Mouse (Mus musculus) frontal cortex, postnatal 25 days (tissue): Measurements from ENCODE around the gene Hes1.
"Not testable (repeated sequence)": the region's sequence is repeated elsewhere in the genome, so short reads cannot be mapped to it uniquely, and the experiment has no call there.

ENCODE experiments used
- DNase-seq, 2 experiments: peaks; one replicate each; pipeline ENCODE4 v3.0.0; 2022; ENCODE audit warnings: low spot score in 2 of 2

Gene Hes1

DNA sequence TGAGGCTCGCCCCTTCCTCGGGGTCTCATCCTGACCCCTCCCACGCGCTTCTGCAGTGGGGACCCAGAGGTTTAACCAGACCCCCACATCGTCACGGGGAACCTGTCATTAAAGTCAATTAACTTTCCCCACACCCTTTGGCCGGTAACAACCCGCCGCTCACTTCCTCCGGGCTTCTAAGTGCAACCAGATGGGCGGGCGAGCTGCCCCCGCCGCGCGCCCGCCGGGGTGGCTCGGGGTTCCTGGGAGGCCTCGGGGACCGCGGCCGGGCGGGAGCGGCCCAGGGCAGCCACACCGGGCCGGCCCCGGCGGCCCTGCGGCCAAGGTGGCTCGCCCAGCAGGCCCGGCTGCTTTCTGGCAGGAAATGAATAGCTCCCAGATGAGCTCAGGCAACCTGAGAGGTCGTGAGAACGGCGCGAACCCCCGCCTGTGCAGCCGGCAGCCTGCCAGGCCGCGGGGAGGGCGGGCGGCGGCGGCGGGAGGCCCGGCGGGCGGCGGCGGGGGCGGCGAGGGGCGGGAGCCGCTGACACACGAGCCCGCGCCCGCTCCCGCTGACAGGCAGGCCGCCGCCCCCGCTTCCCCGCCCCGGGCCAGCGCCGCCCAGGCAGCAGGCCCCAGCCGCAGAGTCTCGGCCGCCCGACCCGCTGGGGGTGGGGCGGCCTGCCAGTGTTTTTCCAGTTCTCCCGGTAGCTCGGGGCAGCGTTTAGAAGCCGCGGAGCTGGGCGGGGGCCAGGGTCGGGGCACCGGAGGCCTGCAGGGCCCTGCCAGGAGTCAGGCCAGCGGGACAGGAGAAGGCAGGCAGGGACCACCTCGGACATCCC is 6.0 kb downstream of the Hes1 start:
- DNase-seq = peak in 1 of 2 experiments; percentile 39

DNA sequence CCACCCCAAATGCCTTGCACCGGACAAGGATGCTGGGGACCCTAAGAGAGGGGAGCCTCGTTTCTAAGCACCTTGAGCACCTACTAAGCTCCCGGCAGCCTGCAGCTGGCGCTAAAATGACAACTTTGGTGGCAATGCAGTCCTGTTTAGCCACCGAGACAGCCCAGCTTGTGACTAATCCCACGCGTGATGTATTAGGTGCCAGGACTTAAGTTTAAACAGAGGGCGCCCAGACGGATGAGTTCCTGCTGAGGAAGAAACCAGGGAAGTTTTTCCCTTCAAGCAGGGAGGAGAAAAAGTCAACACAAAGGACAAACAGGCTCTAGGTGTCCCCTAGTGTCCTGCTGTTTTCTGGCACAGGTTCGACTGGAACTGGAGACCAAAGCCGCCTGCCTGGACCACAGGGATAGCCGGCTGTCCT is 6.6 kb downstream of the Hes1 start:
- peak in 1 of 2 experiments; percentile 20 for DNase-seq

DNA sequence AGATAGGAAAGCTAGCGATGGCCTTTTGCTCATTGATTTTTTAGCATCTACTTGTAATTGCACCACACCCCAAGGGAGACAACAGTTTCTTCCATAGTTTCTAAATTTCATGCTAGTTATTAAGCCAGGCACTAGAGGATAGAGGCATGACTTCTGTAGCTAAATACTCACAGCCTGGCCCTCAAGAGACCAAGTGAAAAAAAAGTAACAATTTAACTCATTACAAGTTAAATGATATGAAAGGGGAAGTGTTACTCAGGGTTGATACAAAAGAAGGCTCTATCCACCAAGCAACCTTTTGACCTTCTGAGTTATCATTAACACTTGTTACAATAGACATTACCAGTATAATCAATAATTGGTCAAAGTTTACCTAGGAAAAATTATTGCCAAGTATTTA is 9.1 kb downstream of the Hes1 start:
- no peak for DNase-seq

DNA sequence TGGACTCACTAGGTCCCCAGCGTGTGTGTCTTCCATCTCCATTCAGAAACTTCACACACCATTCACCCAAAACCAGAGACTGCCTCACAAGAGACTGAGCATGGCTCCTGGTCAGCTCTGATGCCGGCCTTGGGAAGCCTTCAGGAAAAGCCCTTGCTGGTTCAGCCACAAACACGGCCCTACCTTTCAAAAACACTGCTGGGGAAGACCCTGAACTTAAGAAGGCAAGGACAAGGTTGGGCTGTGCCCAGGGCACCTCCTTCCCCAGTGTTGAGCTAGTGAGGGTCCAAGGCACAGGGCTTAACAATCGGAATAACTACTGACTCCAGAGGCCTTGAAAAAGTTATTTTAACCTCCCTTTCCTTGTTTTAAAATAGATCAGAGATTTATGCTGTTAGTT is 17.3 kb downstream of the Hes1 start:
- DNase-seq = no peak

DNA sequence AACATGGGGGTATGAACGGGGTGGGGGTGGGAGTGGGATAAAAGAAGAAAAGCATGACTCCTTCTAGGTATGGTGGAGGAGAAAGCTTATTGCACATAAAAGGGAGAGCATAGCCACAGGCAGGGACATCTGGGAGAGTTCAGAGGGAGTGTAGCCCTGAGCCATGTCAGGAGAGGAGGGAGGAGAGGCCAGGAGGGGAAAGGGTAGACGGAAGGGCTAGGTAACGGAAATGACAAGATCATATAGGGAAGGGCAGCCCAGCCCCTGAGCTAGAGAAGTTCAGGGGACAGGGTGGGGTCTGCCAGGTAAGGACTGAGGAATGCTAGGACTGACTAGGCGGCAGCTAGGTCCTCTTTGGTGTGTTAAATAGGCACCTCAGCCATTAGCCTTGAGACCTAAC is 17.8 kb downstream of the Hes1 start:
- DNase-seq = no peak

DNA sequence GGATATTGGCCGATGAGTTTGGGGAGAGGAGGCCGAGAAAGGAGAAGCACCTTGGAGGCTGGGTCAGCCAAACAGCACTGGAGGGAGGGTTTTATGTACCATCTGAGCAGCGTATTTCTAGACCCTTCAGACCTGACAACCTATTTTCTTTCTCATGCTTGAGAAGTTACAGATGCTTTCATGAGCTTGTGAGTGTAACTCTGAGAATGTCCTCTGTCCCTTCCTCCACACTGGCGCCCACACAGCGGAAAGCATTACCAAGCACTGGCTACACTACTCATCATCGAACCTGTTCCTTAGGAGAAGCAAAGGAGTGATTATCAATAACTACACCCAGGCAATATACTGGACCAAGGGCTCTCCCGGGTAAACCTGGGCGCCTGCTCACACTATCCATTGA is 18.8 kb downstream of the Hes1 start:
- DNase-seq = no peak

DNA sequence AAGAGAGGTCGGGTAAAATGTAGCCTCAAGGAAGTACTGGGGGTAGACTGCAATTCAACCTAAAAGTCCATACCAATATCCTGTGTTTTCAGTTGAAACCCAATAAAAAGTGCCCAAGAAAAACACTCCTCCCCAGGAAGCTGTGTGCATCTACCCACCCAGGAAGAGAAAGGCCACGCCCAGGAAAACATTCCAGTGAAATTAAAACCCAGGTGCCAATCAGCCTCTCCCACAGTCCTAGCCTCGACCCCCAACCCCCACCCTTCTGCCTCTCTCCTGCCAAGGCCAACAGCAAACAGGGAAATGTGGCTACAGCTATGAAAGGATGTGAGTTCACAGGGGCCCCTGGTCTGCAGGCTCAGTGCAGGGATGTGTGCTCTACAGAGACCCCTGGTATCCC is 19.4 kb downstream of the Hes1 start:
- DNase-seq = no peak

DNA sequence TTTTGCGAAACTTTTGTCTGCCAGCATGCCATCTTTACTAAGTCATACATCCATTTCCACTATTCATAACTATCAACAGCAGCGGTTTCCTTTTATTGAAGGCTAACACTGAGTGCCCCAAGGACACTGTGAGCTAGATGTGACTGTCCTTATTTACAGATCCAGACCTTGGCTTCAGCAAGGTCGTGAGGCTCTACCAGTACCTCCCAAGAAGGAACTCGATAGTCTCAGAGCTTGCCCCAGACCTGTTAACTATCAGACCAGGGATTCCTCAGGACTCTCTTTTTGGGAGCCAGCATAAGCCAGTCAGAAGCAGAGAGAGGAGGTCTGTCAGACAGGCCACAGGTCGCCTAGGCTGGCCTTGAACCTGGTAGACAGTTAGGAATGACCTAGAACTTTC is 24.5 kb downstream of the Hes1 start:
- DNase-seq = no peak

DNA sequence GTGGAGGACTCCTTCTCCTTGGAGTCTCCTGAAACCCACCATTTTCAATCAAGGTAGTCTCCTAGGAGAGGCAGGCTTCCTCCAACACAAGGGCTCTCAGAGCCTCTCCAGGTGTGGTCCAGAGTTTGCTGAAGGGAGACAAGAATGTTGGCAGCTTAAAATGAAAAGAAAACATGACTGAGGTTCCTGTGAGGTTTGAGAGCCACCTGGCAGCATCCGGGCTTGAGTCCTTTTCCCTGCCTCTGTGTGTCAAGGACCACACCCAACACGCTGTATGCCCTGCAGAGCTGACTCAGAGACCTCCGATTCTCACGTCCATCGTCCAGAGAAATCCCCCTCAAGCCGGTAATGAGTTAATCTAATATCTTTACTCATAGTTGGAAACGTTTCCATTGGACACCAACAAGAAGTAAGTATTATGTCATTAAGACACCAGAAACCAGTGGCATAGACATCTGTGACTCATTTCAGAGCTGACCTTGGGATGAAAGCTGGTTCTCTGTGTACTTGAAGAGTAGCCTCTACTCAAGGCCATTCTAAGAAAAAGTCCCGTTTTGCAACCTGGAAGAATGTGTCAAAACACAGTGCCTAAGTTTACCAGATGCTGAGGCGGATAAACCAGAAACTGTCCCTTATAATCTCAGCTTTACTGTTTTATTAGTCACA is 26.1 kb downstream of the Hes1 start:
- no peak for DNase-seq

DNA sequence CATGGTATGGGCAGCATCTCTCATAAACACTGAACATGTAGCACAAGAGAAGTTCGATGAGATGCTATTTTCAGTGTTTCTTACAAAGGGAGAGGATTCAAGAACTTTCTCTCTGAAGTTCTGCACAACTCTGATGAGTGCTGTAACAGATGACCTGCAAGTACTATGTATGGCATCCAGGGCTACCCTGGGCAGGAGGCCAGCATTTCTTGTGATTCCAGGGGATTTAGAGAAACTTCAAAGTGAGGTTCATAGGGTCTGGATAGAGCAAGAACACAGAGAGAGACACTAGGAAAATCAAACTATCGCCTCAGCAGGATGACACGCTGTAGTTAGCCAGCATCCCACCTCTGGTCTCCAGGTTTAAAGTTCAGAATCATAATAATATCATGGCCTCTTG is 31.9 kb downstream of the Hes1 start:
- DNase-seq = no peak

DNA sequence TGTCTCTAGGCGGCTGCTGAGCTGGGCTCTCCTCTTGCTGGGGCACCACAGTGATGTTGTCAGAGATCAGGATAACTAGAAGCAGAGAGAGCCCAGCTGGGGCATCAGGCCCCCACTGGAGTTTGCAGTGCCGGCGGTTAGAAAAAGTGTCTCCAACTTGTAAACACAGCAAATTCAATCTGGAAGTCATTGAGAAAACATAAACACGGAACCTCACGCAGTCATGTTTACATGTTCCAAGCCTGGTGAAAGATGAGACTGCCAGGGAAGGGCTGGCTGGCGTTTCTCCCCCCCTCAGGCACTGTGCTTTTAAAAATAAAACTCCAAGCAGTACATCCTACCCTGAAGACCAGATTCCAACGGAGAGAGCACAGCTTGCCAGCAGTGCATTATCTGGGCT is 32.3 kb downstream of the Hes1 start:
- DNase-seq = no peak

DNA sequence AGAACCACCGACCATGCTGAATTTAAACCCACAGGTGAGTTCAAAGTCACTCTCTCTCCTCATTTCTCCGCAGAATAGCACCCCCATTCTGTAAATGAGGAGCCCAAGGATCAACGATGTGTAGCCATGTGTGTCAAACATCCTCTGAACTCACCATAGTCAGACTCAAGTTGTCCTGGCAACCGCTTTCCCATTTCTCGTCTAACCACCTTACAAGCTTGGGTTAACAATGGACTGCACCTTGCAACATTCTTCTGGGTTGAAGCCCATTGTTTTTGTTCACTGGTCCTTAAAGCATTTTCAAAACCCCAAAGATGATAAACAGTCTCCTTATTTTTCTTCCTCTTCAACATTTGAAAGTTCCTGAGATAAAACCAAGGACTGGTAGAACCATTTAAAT is 34.9 kb downstream of the Hes1 start:
- DNase-seq = no peak

DNA sequence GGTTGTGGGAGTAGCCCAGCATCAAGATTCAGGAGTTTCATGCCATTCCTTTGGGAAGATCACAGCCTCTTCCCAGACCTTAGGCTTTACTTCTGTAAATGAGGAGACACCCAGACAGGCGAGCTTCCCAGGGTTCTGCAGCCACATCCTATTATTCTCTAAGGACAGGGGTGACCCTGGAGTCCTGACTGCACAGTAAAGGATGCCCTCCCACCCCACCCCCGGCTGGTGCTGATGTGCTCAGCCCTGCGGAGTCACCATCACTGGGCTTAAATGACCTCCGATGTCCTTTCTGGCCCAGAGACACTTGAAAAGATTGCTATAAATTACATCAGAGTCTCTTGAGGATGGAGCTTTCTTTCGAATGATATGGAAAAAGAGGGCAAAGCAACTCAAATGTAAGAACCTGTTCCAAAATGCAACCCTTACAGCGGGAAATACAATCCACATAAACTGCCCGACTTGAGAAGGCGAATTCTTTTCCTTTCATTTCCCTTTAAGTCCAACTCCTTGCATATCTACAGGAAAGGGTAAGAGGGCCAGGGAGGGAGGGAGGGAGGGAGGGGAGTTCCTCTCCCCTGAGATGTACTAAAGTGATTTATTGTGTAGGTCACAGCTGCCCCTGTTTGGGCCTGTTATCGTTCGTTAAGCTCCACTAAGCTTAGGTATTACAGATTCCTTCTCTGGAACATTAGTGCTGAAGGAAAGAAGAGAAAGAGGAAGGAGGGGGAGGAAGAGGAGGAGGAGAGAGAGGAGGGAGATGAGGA is 38.1 kb downstream of the Hes1 start:
- DNase-seq = no peak

DNA sequence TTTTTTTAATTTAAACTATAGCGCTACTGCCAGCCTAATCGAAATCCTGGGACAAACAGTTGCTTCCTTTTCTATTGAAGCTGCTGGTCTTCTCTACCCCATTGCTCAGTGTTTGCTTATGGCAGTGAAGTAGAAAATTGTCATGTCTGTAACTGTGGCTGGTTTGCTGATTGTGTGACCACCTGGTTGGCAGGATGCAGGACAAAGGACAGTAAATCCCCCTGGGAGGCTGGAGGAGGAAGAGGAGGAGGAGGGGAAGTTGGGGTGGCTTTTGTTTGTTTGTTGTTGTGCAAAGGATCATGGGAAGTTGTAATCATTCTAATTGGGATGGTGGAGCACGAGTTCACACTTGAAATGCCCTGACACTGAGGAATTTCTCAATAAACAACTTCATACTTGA is 38.8 kb downstream of the Hes1 start:
- DNase-seq = no peak

DNA sequence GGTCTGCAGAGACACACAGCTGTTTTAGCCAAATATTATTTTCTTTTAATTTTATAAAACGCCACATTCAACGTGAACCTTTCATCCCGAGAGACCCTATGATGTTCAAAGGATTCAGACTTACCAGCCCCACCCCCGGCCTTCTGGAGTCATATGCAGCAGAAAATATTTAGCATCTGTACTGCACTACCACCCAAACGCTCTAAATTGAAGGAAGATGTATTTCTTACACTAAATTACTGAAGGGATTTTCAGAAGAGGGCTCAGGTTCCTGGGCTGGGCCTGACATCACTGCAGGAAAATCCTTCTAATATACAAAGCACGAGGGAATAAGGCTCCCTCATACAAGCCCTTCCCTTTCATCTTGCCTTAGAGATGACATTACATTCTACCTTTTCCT is 39.3 kb downstream of the Hes1 start:
- no peak for DNase-seq

DNA sequence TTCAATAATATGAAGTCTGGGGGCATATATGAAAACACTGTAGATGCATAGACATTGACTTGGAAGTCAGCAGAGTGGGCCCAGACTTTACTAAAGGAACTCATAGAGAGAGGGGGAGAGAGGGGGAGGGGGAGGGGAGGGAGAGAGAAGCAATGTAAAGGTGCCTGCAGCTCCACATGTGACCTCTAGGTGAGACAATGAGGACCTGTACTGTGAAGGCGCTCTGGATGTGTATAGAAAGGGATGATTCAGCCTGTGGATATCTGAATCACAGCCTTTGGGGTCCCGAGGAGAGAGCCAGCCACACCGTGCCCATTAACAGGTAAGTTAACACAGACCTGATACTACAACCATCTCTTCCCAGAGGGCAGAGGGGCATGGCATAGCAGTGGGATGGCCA is 40.2 kb downstream of the Hes1 start:
- no peak for DNase-seq

DNA sequence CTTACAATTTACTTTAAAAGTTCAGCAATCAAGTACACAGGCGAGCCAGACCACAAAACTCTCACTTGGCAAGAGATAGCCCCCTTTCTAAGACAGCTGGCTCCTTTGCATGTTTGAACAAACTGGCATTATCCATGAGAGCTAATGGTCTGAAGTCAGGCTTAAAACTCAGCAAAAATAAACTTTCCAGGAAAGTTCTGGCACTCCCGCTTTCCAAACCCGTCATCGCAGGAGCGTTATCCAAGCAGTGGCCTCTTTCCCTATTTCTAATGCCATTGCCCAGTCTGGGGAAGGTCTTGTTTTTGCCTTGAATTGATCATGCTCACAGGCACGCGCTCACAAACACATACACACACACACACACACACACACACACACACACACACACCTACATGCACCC is 41.3 kb downstream of the Hes1 start:
- DNase-seq = no peak

DNA sequence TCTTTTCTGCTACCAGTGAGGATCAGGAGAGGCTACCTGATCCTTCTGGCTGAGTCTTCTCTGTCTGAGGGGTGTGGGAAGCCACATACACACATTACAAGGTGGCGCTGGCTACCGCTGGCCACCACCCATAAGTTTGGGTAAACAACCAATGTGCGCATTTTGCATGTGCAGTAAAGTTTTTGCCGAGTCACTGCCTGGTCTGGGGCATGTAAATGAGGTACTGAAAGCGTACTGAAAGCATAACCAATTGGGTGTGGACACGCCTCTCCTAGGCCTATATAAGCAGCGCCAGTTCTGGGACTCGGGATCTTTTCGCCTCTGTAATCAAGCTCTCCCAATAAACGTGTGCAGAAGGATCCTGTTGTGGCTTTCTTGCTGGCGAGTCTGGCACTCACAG is 44.0 kb downstream of the Hes1 start:
- not testable (repeated sequence) for DNase-seq

DNA sequence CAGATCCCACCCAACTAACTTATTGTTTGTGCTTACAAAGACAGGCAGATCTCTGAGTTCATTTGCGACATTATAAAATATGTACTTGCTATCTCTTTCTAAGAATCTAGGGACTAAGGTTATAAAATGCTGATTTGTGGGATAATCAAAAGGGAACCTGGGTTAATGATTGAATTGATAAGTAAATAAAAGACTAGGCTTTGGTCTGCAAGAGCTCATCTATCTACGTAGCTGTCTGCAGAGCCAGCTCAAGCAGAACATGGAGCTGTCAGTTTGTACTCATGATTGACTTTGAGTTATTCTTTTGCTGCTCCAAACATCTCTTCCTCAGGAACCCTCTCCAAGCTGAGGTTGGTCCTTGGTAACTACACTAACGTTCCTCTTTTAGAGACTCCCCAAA is 46.3 kb downstream of the Hes1 start:
- no peak for DNase-seq

DNA sequence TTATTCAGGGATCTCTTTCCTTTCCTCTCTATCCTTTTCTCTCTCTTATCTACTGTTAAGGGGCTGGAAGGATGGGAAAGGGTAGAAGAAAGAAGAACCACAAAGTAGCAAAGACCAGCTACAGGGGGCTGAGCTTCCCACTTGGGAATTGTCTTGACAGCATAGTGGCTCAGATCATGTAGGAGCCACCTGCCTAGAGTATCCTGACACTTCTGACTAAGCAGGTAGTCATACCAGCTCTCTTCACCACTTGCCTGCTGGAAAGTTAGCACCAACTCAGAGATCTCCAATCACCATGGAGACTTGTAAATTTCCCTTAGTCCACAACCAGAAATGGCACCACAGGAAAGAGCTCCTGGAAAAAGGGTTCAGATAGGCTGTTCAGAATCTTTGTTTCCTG is 46.9 kb downstream of the Hes1 start:
- DNase-seq = no peak

DNA sequence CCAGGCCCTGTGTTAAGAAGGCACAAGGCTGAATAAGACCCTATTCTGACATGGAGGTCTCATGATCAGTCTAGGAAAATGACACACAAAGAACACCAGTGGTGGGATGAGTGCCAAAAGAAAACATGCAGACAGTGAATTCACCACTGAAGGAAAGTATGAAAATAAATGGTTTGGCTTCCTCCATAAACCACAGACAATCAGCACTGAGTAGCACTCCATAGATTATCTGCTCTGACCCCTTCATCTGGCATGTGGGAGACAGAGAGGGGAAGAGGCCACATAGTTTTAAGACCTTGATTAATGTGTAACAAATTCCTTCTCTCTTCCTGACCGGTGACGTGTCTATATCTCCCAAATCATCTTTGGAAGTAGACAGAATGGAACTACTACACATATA is 47.4 kb downstream of the Hes1 start:
- no peak for DNase-seq

DNA sequence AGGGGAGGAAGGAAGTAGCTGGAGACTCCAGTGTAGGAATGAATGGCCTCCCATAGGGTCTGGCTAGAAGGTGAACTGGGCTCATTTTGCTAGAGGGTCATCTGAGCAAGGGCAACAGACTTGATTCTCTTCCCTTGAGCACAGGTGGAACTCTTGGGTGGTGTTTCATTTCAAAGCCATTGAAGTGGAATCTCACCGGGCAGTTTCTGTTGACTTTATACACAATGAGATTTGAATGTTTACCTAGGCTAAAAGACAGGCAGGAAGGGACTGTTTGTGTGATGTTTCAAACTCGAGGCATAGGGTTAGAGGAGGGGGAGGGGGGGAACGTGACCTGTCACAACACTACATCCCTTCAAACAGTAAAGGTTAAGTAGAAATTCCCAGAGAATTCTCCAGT is 49.0 kb downstream of the Hes1 start:
- DNase-seq = no peak

DNA sequence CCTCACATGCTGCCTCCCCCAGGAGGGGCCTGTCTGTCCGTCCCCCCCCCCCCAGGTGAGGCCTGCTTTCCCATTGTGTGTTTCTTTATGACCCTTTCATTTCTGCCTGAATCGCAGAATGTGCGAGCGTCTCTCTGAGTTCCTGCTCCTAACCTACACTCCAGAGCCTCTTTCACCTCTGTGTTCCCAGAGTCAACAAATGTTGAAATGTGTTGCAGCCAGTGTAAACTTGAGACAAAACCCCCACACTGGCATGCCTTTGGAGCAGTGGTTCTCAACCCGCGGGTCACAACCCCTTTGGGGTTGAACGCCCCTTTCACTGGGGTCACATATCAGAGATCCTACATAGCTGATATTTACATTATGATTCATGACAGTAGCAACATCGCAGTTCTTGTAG is 49.6 kb downstream of the Hes1 start:
- DNase-seq = no peak
